14 mouse cellular contexts compared by ENCODE assay signal in the genomic region with DNA sequence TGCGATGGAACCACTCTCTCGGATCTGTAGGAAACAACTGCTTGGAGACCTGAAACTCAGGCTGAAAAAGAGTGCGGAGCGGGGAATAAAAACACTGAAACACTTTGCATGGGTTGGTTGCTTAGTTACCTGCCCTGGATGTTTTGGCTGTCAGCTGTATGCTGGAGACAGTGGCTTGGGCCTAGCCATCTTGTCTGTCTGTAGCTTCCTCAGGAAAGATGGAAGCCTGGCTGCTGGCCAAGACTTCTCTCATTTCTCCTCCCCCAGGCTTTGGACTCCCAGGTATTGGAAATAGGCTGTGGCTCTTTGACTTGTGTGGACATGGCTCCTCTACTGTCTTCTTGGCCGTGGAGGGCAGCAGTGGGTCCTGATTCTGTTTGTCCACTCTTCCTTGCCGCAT. TPM values are rescaled to one million over a fixed set of nuclear protein-coding genes. Genes with fewer than 3 reads are reported as not detected.
"Had no signal": no experiment of that assay in that cellular context is flagged by ENCODE, and none has a peak within 500 bp of the region (broad histone marks: within the 10 kb centered on the region; RNA-seq: fewer than 3 reads in every experiment).

No protein-coding gene starts in this region.

- H3K27ac ChIP-seq: intestine, embryonic 15.5 days; liver, embryonic 13.5 days; neural tube, embryonic 12.5 days; neural tube, embryonic 15.5 days; stomach, embryonic 15.5 days had no signal

- H3K4me2 ChIP-seq: intestine, embryonic 15.5 days; liver, embryonic 13.5 days; midbrain, embryonic 11.5 days; neural tube, embryonic 12.5 days; neural tube, embryonic 15.5 days; stomach, embryonic 15.5 days had no signal

- H3K9ac ChIP-seq: intestine, embryonic 15.5 days; liver, embryonic 13.5 days; neural tube, embryonic 12.5 days; neural tube, embryonic 15.5 days; stomach, embryonic 15.5 days had no signal

- H3K9me3 ChIP-seq: intestine, embryonic 15.5 days; liver, embryonic 13.5 days; neural tube, embryonic 12.5 days; neural tube, embryonic 15.5 days; stomach, embryonic 15.5 days had no signal

- DNase-seq: kidney, adult 8-10 months; liver, embryonic 13.5 days; lung, adult 2 months; lung, postnatal 14 days; lung, postnatal 4 days; midbrain, embryonic 14.5 days; spleen, adult 18-20 months; thymus, postnatal 25 days had no signal

- H3K27me3 ChIP-seq: intestine, embryonic 15.5 days; neural tube, embryonic 12.5 days; neural tube, embryonic 15.5 days; stomach, embryonic 15.5 days had no signal

- H3K4me3 ChIP-seq: intestine, embryonic 15.5 days; liver, embryonic 13.5 days; neural tube, embryonic 12.5 days; neural tube, embryonic 15.5 days; stomach, embryonic 15.5 days had no signal

- ATAC-seq: intestine, embryonic 15.5 days had no signal

RNA-seq across cellular contexts. Expression of a gene that starts 16.1 kb away (rescaled TPM):
- total RNA-seq: megakaryocyte-erythroid progenitor cell, adult 5-6 weeks had no signal
